Mouse (Mus musculus) heart, adult 2 months (tissue): ENCODE results near the gene Gm20388.

Source experiments
- CTCF ChIP-seq: fragments of 200-600 bp; IDR thresholded peaks from 2 replicates; pipeline ENCODE4 v1.8.1; 2022; ENCODE audit warnings: antibody characterized with exemption, mild to moderate bottlenecking, moderate library complexity
- EP300 ChIP-seq: fragments of 200-500 bp; IDR thresholded peaks from 2 replicates; pipeline ENCODE4 v1.6.1; 2011; ENCODE audit warnings: low read depth, low read length, control low read depth; ENCODE audit not compliant: insufficient read depth
- POLR2A ChIP-seq: fragments of 200-500 bp; IDR thresholded peaks from 2 replicates; pipeline ENCODE4 v1.6.1; 2011; ENCODE audit warnings: mild to moderate bottlenecking, low read depth, low read length, control low read depth; ENCODE audit not compliant: insufficient read depth

GRCm38 (mm10) chr8:120072259-120072658 lies 161.6 kb downstream of the Gm20388 start:
- no peak for TF ChIP-seq POLR2A
- no peak for TF ChIP-seq CTCF
- no peak for TF ChIP-seq EP300
